Mouse (Mus musculus) olfactory bulb, adult 2 months (tissue): ENCODE measurements around the gene C130050O18Rik.

Source experiments
- CTCF ChIP-seq: fragments of 200-500 bp; IDR thresholded peaks from 2 replicates; pipeline ENCODE4 v1.5.1; 2012; ENCODE audit warnings: low read depth, mild to moderate bottlenecking, low read length, moderate library complexity; ENCODE audit not compliant: insufficient read depth
- POLR2A ChIP-seq: fragments of 200-500 bp; IDR thresholded peaks from 2 replicates; pipeline ENCODE4 v1.6.1; 2012; ENCODE audit warnings: mild to moderate bottlenecking, low read depth, low read length, moderate library complexity; ENCODE audit not compliant: insufficient read depth

- TF ChIP-seq CTCF (no peak), POLR2A (no peak)
Observed at GRCm38 (mm10) chr5:139405478-139405877, 398 bp downstream of the C130050O18Rik start.
